Mouse (Mus musculus) T-helper 17 cell (primary cell): ENCODE measurements around the gene Wdr72.

Source experiments
- in situ Hi-C, 2 experiments: fragments of 300-600 bp; cut with MboI, MseI; formaldehyde crosslinking; loops; 1 replicate in 1 of 2; 2 replicates in 1 of 2; pipeline ENCODE4 v1.15.1; 2025; ENCODE audit warnings: high pct_unique_total_duplicates in 2 of 2

Wdr72 gene

DNA sequence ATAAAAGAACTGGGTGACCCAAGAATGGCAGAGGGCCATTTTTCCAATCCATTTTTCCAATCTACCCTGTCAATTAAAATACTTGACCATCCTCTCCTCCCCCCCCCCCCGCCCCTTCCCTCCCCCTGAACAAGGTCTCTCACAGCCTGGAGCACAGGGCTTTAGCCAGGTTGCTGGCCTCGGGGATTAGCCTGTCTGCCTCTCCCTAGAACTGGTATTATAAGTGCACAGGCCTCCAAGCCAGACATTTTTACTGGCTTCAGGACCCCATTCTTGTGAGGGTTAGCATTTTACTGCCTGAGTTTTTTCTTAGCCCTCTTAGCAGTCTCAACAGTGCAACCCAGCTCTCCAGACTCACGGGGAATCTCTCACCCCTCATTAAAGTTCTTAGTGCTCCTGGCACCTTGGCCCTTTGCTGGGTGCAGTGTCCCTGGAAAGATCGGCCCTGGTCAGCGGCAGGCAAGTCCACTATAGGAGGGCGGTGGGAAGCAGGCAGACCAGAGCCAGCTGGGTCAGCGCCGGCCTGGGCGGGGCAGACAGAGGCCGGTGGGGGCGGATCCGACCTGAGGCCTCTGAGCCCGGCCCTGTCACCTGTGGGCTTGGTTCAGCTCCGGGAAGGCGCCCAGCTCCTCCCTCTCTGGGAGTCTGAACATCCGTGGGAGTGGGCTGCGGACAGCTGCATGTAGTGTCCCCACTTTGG is at the start of gene Wdr72:
TSS of gene Wdr72 (plus strand) at position 596 of the 700 bp plus-strand sequence.
- in situ Hi-C loops = no loop called here

DNA sequence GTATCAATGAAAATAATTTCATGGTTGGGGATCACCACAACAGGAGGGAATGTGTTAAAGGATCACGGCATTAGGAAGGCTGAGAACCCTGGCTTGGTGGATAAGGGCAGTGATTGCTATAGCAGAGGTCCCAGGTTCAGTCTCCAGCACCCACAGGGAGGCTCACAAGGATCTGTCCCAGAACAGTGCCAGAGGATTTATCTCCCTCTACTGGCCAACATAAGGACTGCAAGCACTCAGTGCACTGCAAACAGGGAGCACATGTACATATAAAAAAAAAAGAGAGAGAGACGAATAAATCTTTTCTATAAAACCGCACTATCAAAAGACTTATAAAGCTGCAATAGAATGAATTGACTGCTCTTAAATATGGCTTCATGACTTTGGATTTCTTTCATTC is 43.9 kb upstream of the Wdr72 start:
- in situ Hi-C loops = no loop called here

- in situ Hi-C loops = no loop called here
Measured at GRCm38 (mm10) chr9:74066766-74067165, 43.4 kb upstream of the Wdr72 start.

DNA sequence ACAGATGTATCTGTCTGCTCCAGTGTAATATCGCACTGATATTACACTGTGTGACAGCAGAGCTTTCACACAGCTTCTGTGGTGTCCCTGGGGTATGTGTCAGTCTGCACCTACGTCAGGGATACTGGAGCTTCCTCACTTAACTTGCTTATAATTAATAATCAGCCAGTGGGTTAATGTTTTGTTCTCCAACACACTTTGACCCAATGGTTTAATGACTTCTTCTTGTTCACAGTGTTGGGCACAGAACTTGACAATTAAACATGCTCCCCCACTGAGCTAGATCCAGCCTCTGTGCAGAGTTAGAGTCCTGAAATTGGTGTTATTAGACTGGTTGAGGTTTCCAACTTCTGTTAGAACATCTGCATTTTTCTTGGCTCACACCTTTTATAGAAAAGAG is 34.2 kb upstream of the Wdr72 start:
- in situ Hi-C loops = no loop called here

- in situ Hi-C loops = no loop called here
Measured at GRCm38 (mm10) chr9:74078458-74078857, 31.7 kb upstream of the Wdr72 start.

GRCm38 (mm10) chr9:74080241-74080640 is 29.9 kb upstream of the Wdr72 start:
- in situ Hi-C loops = no loop called here

- in situ Hi-C loops = no loop called here
Measured at GRCm38 (mm10) chr9:74101591-74101990, 8.6 kb upstream of the Wdr72 start.

- in situ Hi-C loops = no loop called here
Measured at GRCm38 (mm10) chr9:74102615-74103014, 7.5 kb upstream of the Wdr72 start.

DNA sequence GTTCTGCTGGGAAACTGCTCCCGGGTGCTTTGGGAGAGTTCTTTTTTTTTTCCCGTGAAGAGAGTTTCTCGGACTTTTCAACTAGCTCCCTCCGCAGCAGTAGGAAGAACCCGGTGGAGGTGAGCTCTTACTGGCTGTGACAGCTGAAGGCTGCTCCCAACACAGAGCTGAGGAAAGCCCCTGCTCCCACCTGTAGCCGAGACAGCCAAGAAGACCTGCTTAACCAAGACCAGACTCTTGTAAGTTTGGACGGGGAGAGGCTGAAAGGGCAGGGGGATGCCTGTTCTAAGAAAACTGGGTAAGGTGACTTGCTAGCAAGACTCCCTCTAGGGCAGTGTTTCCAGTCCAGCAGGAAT is 283 bp downstream of the Wdr72 start:
- in situ Hi-C loops = no loop called here

DNA sequence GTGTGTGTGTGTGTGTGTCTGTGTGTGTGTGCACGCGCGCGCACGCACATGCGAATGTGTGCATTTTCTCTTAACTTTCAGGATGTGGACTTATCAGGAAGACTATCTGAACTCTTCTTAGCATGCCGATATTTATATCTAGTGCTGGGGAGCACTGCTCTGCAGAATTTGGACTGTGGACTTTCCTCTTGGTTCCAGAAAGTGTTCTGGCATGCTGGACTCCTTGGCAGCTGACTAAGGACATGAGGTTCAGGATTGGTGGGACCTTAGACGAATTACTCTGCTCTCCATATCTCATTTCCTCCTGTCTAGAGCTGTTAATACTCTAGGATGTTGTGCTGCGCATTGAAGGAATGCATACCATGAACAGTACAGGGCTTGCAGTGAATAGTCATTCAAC is 2.4 kb downstream of the Wdr72 start:
- in situ Hi-C loops = no loop called here

GRCm38 (mm10) chr9:74126222-74126621 is 16.1 kb downstream of the Wdr72 start:
- in situ Hi-C loops = no loop called here

DNA sequence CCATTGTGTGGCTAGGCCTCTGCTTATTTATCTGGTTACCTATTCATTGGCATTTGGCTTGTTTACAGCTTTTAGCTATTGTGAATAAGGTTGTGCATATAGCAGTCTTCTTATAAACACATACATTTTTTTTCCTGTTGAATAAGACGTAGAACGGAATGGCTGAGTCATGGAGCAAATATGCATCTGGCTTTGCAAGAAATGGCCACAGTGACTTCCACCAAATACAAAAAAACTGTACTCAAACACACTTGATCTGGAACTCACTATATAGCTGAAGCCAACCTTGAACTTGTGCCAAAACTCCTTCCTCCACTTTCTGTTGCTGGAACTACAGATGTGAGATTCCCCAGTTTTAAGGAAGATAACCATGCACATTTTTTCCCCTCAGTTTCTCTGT is 23.9 kb downstream of the Wdr72 start:
- in situ Hi-C loops = no loop called here

- in situ Hi-C loops = loop anchor here (5.0 kb wide), 2 partner anchors 720 to 730 kb away; partner anchors contain the start of gene Onecut1 (in 1 of the 2)
Measured at GRCm38 (mm10) chr9:74141864-74142263, 31.7 kb downstream of the Wdr72 start.

- in situ Hi-C loops = loop anchor here (5.0 kb wide), 2 partner anchors 720 to 730 kb away; partner anchors contain the start of gene Onecut1 (in 1 of the 2)
Measured at GRCm38 (mm10) chr9:74142705-74143104, 32.5 kb downstream of the Wdr72 start.

- in situ Hi-C loops = no loop called here
Measured at GRCm38 (mm10) chr9:74145203-74145602, 35.0 kb downstream of the Wdr72 start.

- in situ Hi-C loops = no loop called here
Measured at GRCm38 (mm10) chr9:74148306-74148705, 38.1 kb downstream of the Wdr72 start.

GRCm38 (mm10) chr9:74160361-74160933 is 50.3 kb downstream of the Wdr72 start:
- in situ Hi-C loops = no loop called here

GRCm38 (mm10) chr9:74165697-74166096 is 55.5 kb downstream of the Wdr72 start:
- in situ Hi-C loops = no loop called here

- in situ Hi-C loops = no loop called here
Measured at GRCm38 (mm10) chr9:74169904-74170303, 59.7 kb downstream of the Wdr72 start.

DNA sequence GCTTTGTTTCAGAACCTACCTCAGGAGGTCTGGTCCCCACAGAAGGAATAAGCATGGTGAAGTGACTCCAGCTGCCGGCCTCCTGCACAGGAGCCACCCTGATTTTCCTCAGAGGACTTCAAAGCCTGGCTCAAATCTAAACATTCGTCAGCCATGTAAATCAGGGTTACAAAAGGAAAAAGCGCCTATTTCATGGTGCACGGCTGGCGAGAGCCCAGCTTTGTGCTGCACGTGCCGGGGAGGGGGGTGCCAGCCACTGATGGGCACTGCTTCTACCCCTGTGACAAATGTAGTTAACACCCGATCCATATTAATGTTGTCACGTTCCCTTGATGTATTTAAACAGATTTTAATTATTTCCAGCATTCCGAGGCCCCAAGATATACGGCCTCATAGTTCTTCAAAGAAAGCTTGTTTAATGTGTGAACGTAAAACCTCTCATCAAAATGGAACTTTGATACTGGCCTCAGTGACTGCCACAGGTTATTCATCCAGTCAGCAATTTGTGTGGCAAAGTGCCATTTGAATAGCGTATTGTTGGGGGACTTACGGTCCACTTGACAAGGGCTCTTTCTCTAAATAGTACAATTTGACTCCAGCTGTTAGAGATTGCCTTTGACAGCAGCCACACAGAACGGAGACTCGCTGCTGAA is 76.7 kb downstream of the Wdr72 start:
- in situ Hi-C loops = loop anchor here in 1 of 2 experiments (10.0 kb wide), 1 partner anchor 1428 kb away; the partner anchor contains the start of gene Tmod2

DNA sequence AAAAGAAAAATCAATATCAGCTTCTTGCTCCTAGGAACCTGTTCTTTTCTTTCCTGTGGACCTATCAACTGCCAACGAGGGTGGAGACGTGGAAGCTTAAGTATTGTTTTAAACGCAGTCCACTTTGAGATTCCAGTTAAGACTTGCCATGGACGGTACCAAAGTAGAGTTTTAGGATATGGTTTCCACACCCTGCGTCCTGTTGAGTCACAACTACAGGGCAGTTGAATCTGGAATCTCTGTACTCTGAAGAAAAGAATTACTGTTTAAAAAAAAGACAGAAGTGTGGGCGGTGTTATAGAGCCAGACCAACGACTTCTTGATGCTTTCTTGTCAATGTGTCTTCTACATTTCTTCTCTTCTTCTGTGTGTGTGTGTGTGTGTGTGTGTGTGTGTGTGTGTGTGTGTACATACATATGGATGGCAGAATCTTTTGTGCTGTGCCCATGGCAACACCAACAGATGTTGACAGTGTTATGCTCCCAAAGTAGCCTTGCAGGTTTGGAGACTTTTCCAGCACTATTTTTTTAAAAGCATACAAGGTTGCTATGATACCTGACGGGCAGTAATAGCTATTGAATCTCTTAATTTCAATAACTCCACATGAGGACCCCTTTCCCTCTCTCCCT is 77.4 kb downstream of the Wdr72 start:
- in situ Hi-C loops = loop anchor here in 1 of 2 experiments (10.0 kb wide), 1 partner anchor 1427 kb away; the partner anchor contains the start of gene Tmod2

GRCm38 (mm10) chr9:74194898-74195297 is 84.7 kb downstream of the Wdr72 start:
- in situ Hi-C loops = no loop called here
